Mouse (Mus musculus) ovary, adult 2 months (tissue): Measurements from ENCODE around the gene Speer4d. TPM values are rescaled to one million over a fixed set of nuclear protein-coding genes. Genes with fewer than 3 reads are reported as not detected.

Experiments used
- polyA plus RNA-seq: library from polyadenylated mRNA; depleted of rRNA; stranded (reverse); fragments of >200 nt; gene quantifications from 2 replicates; pipeline ENCODE4 v1.2.3, GENCODE M21; 2012; rRNA removed

The Speer4d gene
- not detected in 2 replicates for polyA plus RNA-seq

GRCm38 (mm10) chr5:15618764-15619163 lies at the start of gene Speer4d:
TSS of gene Speer4d (plus strand) at chr5:15619064.

GRCm38 (mm10) chr5:15577033-15577432 lies 41.8 kb upstream of the Speer4d start, which contains the start of gene Gm21083:
TSS of gene Gm21083 (plus strand) at chr5:15577333.

GRCm38 (mm10) chr5:15656959-15657358 lies 38.1 kb downstream of the Speer4d start, which contains the start of gene 4930572O03Rik:
TSS of gene 4930572O03Rik (minus strand) at chr5:15657059.

Other genes starting within 250 kb of the Speer4d start
- gene Gm21149, start 142.5 kb upstream of the Speer4d start, polyA plus RNA-seq = 0.63 and 1.1 TPM in 2 replicates
- 0.27 and 0.35 TPM in 2 replicates for gene Gm21190, start 89.8 kb upstream of the Speer4d start, polyA plus RNA-seq
- gene Gm21083, start 41.7 kb upstream of the Speer4d start, polyA plus RNA-seq = 0.14 TPM in 1 of 2 replicates, not detected in the other
- not detected in 2 replicates for gene 4930572O03Rik, start 38.0 kb downstream of the Speer4d start, polyA plus RNA-seq
- gene Speer4c, start 95.2 kb downstream of the Speer4d start, polyA plus RNA-seq = 0.54 and 0.68 TPM in 2 replicates